Mouse (Mus musculus): ENCODE results near the gene B230118H07Rik. TPM values are rescaled to one million over a fixed set of nuclear protein-coding genes. Genes with fewer than 3 reads are reported as not detected.
A peak's percentile ranks its signal among the peaks of the same experiment; 100 is the strongest.

B230118H07Rik gene
- polyA plus RNA-seq (2017; shearing (Covaris generic)) = 1 to 10 TPM; 2.4 to 2.5 TPM

DNA sequence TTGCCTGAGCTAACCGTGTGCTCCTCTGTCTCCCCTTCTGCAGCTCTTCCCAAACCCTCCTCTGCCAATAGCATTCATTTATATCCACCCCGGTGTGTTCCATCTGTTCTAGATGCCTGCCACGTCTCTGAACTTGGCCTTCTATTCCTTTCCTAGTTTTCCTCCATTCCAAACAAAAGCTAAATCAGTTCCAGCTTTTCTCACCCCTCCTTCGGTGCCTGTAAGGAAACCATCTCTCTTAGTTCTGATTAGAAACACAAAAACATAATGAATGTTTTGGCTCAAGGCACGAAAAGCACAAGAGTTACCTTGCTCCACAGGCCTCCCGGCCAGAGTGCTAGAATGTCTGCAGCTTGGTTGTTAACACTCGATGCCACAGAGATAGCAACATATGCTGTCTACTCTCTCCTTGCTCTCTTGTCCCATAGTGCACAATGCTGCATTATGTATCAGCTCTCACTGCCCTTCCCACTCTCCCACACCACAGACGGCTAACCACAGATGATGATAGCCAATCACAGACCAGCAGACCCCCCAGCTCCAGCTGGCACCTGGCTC lies at the start of gene B230118H07Rik, which contains the start of gene Rag1:
TSS of gene B230118H07Rik (minus strand) at position 419 of the 558 bp plus-strand sequence.
TSS of gene Rag1 (minus strand) at position 388 of the 558 bp plus-strand sequence.
- no peak for ATAC-seq

- ATAC-seq = no peak
Observed at GRCm38 (mm10) chr2:101695584-101695983, 46.3 kb upstream of the B230118H07Rik start.

DNA sequence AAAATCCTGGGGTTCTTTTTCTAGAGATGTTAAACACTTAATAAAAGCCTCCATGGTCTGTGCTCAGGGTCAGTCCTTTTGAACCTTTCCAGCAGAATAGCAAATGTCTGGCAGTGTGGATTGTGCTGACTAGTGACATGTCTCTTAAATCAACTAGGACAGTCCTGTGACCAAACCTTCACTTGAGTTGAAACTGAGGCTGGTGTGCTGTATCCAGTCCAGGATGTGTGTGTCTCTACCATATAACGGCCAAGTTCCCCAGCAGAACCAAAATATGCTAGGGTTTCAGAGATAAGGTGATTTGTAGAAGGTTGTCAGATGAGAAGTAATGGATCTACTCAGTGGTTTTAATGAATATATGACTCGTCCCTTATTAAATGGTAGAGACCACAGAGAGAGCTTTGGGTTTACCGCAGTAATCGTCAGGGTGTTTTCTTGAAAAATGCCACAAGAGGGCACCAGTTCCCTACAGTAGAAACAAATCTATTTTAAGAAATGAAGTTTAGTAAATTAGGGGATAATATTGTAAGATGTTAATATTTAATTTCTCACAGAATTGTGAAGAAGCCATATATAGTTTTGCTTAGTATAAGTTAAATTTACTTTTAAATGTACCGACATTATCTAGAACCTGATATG lies 44.4 kb upstream of the B230118H07Rik start:
- peak; percentile 57 for ATAC-seq

GRCm38 (mm10) chr2:101693043-101693442 lies 43.7 kb upstream of the B230118H07Rik start:
- ATAC-seq = peak; percentile 11

- no peak for ATAC-seq
Observed at GRCm38 (mm10) chr2:101690252-101690827, 41.0 kb upstream of the B230118H07Rik start.

DNA sequence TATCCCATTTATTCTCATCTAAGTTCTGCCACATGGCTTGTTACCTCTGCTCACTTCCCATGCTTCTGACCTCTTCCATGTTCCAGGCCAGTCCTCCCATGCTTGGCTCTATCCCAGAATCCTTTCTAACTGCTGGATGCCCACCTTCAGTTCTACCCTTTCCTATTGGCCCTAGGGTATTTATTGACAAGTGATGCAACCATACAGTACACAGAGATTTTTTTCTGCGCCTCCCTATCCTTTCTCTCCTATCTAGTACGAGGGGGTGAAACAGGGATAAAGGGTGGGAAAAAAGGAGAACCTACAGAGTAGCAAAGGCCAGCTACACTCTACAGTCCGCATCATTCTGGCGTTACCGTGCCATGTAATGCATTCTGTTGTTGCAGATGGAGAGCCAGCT lies 38.7 kb upstream of the B230118H07Rik start:
- ATAC-seq = no peak

GRCm38 (mm10) chr2:101684421-101684820 lies 35.1 kb upstream of the B230118H07Rik start:
- no peak for ATAC-seq

GRCm38 (mm10) chr2:101679164-101679784 lies 29.9 kb upstream of the B230118H07Rik start:
- ATAC-seq = peak; percentile 59

DNA sequence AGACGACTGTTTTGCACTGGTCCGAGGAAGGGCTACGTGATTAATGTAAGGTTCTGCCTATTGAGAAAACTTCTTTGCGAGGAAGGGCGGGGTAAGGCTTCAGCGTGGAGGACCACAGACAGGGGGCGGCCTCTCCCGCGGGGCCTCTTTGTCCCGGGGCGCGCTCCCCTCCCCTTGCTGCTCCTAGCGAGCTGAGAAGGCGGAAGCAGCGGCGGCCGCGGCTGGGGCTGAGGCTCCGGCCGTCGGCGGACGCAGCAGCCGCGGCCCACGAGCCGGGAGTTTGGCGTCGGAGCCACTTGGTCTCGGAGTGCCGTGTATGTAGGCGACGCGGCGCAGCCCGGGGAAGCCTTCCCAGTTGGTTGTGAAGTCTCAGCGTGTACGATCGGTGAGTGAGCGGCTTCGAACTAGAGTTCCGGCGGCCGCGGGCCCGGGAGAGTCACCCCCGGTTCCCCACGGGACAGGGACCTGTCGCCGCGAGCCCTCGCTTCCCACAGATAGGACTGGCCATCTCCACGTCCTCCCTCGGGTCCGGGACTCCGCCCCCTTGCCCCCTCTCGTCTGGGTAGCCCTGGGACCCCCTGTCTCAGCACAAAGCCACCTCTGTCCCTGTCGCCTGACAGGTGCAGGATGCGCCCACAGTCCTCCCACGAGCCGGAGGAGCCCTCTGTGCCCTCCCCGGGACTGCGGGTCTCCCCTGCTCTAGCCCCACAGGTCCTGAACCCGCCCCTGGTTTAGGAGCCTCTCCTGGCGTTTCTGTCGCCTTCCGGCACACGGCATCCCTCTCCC lies 29.1 kb upstream of the B230118H07Rik start, which contains the start of gene Traf6:
TSS of gene Traf6 (plus strand) at position 194 of the 786 bp plus-strand sequence.
- peak; percentile 87 for ATAC-seq

GRCm38 (mm10) chr2:101673547-101673946 lies 24.2 kb upstream of the B230118H07Rik start:
- no peak for ATAC-seq

GRCm38 (mm10) chr2:101668751-101669150 lies 19.4 kb upstream of the B230118H07Rik start:
- no peak for ATAC-seq

- no peak for ATAC-seq
Observed at GRCm38 (mm10) chr2:101665703-101666092, 16.4 kb upstream of the B230118H07Rik start.

GRCm38 (mm10) chr2:101665058-101665702 lies 15.8 kb upstream of the B230118H07Rik start:
- peak; percentile 82 for ATAC-seq

- ATAC-seq = no peak
Observed at GRCm38 (mm10) chr2:101660536-101660935, 11.2 kb upstream of the B230118H07Rik start.

- ATAC-seq = peak; percentile 46
Observed at GRCm38 (mm10) chr2:101652921-101653597, 3.7 kb upstream of the B230118H07Rik start.

DNA sequence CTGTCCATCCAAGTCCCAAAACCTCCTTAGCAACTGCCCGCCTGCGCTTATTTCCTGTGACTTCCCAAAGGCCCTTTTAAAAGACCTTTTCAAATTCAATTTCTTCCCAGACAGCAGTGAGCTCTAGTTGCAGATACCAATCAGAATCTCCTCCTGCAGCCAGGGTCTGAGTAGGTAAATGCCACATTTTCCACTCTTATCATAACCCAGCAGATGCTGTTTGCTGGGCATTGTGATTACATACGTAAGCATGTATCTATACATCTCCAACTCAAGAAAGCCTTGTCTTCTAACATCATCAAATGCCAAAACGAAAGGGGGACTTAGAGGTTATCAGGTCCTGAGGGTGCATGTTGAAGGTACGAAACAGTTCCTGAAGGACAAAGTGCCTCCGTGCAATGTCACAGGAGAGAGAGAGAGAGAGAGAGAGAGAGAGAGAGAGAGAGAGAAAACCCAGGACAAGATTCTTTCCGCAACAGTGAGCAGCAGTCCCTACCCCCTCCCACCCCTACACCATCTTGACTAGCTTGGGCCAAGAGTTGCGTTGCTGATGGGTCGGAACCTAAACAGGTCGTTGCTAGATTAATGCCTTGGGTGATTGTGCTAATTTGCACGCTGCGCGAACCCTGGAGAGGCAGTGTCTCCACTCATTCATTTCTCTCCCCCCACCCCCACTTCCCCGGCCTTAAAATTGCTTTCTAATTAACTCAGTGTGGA lies 3.0 kb upstream of the B230118H07Rik start:
- no peak for ATAC-seq

GRCm38 (mm10) chr2:101650446-101650845 lies 1.1 kb upstream of the B230118H07Rik start:
- ATAC-seq = no peak

GRCm38 (mm10) chr2:101648361-101648760 lies 971 bp downstream of the B230118H07Rik start:
- no peak for ATAC-seq

GRCm38 (mm10) chr2:101645841-101646240 lies 3.5 kb downstream of the B230118H07Rik start:
- no peak for ATAC-seq

DNA sequence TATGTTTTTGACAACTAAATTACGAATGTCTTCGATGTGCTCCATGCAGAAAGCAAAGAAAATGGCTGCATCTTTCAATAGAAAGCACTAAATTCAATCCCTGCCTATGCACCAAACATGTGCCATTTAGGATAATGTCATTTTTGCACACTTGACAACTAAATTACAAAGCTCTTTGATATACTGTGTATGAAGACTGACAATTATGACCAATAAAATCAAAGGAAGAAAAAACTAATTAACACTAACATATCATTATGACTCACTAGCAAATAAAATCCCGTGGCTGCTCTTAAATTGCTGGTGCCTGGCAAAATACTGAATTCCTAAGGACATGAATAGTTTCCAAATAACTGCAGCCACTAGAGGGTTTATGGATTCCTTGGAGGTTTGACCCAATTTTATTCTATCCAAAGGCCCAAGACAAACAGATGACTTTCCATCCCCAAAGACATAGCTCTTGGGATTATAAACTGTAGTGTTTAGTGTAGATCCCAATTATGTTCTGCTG lies 9.4 kb downstream of the B230118H07Rik start:
- no peak for ATAC-seq
